Mouse (Mus musculus) liver, embryonic 14.5 days (tissue): ENCODE results near the gene Lrig1. TPM values are rescaled to one million over a fixed set of nuclear protein-coding genes. Genes with fewer than 3 reads are reported as not detected.
A peak's percentile ranks its signal among the peaks of the same experiment; 100 is the strongest.

Source experiments
- ATAC-seq: fragments of 200-750 bp; cut with Nextera tagmentation; 2 replicates; pipeline ENCODE4 v1.8.0; 2017; ENCODE audit warnings: moderate number of reproducible peaks, mild to moderate bottlenecking, moderate library complexity; ENCODE audit not compliant: insufficient read depth
- DNase-seq, 3 experiments: peaks; one replicate each; pipeline ENCODE4 v3.0.0-alpha.2; 2012 to 2013; ENCODE audit warnings: low read depth in 3 of 3, low spot score in 3 of 3
- H3K27ac ChIP-seq: fragments of 300-500 bp; sonication (generic); 2 replicates; pipeline ENCODE4 v1.5.1; 2014; ENCODE audit warnings: moderate library complexity, mild to moderate bottlenecking, control low read depth, inconsistent platforms
- H3K27me3 ChIP-seq: fragments of 300-500 bp; sonication (generic); 2 replicates; pipeline ENCODE4 v1.6.1; 2014; ENCODE audit warnings: mild to moderate bottlenecking, low read length, moderate library complexity; ENCODE audit not compliant: control insufficient read depth, insufficient read depth
- H3K36me3 ChIP-seq: fragments of 300-500 bp; sonication (generic); replicated peaks from 2 replicates; pipeline ENCODE4 v1.6.1; 2014; ENCODE audit warnings: low read depth; ENCODE audit not compliant: control insufficient read depth, insufficient read depth
- H3K4me1 ChIP-seq, 2 experiments: fragments of 200-500 bp in 1 of 2; fragments of 300-500 bp in 1 of 2; sonication (generic) in 1 of 2; replicated peaks; 2 replicates each; pipeline ENCODE4 v1.6.1; 2012 to 2014; ENCODE audit warnings: antibody characterized with exemption in 1 of 2, inconsistent platforms in 1 of 2, low read length in 1 of 2; ENCODE audit not compliant: control insufficient read depth in 2 of 2, insufficient read depth in 2 of 2
- H3K4me2 ChIP-seq: fragments of 300-500 bp; sonication (generic); 2 replicates; pipeline ENCODE4 v1.6.1; 2014; ENCODE audit warnings: low read depth, mild to moderate bottlenecking, control low read depth, moderate library complexity
- H3K4me3 ChIP-seq, 2 experiments: fragments of 200-500 bp in 1 of 2; fragments of 300-500 bp in 1 of 2; sonication (generic) in 1 of 2; 2 replicates each; pipeline ENCODE4 v1.5.1; 2012 to 2014; ENCODE audit warnings: low read depth in 2 of 2, low read length in 2 of 2, mild to moderate bottlenecking in 2 of 2, control low read depth in 1 of 2, inconsistent platforms in 1 of 2, moderate library complexity in 1 of 2; ENCODE audit not compliant: insufficient read depth in 1 of 2
- H3K9ac ChIP-seq: fragments of 300-500 bp; sonication (generic); replicated peaks from 2 replicates; pipeline ENCODE4 v1.6.1; 2014; ENCODE audit warnings: mild to moderate bottlenecking, control low read depth, moderate library complexity
- H3K9me3 ChIP-seq: fragments of 300-500 bp; sonication (generic); 2 replicates; pipeline ENCODE4 v1.6.1; 2016; ENCODE audit warnings: low read length, mixed read lengths; ENCODE audit not compliant: control insufficient read depth
- CTCF ChIP-seq: IDR thresholded peaks from 2 replicates; pipeline ENCODE4 v1.5.1; 2016; ENCODE audit warnings: antibody characterized with exemption, low read depth, control low read depth
- EP300 ChIP-seq: IDR thresholded peaks from 2 replicates; pipeline ENCODE4 v1.6.1; 2016; ENCODE audit warnings: antibody characterized with exemption, low read depth
- WGBS: fragments of 180-500 bp; shearing (Covaris S2); extraction: QIAGEN DNeasy Blood & Tissue Kit; methylation state at CpG from one replicate; pipeline ENCODE4 v1.1.7; 2014; ENCODE audit not compliant: insufficient replicate concordance; 5-methylcytosine and 5-hydroxymethylcytosine counted together
- polyA plus RNA-seq, 2 experiments: library from polyadenylated mRNA; depleted of rRNA in 1 of 2; stranded (reverse) in 1 of 2; unstranded in 1 of 2; fragments of >200 nt; fragmentation: Nextera tagmentation in 1 of 2; extraction: Ambion mirVana in 1 of 2; gene quantifications; 2 replicates each; pipeline versions ENCODE4 v1.2.1 to v1.2.3; 2012 to 2014

Lrig1 gene
- polyA plus RNA-seq, 2 experiments = 2.7 to 2.8 TPM

- no peaks in the 10 kb centered on the region for H3K4me1 ChIP-seq
Measured at GRCm38 (mm10) chr6:94626807-94627206, 73.2 kb downstream of the Lrig1 start.

DNA sequence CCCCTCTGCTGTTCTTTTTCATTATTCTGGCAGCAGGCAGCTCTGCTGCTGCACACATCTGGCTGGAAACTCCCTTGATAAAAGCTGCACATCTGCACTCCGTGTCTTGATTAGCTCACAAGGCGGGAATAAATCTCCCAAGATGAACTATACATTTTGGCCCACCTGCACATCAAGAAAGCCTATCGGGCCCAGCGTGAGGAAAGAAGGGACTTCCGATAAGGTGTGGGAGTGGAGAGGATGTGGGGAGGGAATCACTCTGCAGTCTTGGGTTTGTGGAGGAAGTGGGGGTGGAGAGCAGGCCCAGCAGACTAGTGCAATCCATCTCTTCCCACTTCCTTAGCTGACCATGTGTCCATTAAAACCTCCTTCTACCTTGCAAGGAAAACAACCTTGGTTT, 74.1 kb downstream of the Lrig1 start:
- H3K4me2 ChIP-seq = no peak overlapping the region
- H3K9me3 ChIP-seq = no peaks in the 10 kb centered on the region
- WGBS = 30% methylated on average over 5 of the region's 5 CpGs
- ATAC-seq (no peak), DNase-seq (no peak)
- TF ChIP-seq EP300 (no peak), CTCF (no peak)
- no peak overlapping the region for H3K27ac ChIP-seq
- no peak overlapping the region for H3K9ac ChIP-seq
- no peaks in the 10 kb centered on the region for H3K36me3 ChIP-seq
- H3K4me3 ChIP-seq = no peak overlapping the region
- H3K4me1 ChIP-seq = no peaks in the 10 kb centered on the region
- no peaks in the 10 kb centered on the region for H3K27me3 ChIP-seq

More at GRCm38 (mm10) chr6:94626807-94627206, 73.2 kb downstream of the Lrig1 start:
- ATAC-seq (no peak), DNase-seq (no peak)
- WGBS = 38% methylated on average over 2 of the region's 2 CpGs
- no peaks in the 10 kb centered on the region for H3K27me3 ChIP-seq
- TF ChIP-seq EP300 (no peak), CTCF (no peak)
- H3K9me3 ChIP-seq = no peaks in the 10 kb centered on the region
- H3K36me3 ChIP-seq = no peaks in the 10 kb centered on the region
- H3K4me2 ChIP-seq = no peak overlapping the region
- no peak overlapping the region for H3K27ac ChIP-seq
- H3K4me3 ChIP-seq = no peak overlapping the region
- no peak overlapping the region for H3K9ac ChIP-seq

DNA sequence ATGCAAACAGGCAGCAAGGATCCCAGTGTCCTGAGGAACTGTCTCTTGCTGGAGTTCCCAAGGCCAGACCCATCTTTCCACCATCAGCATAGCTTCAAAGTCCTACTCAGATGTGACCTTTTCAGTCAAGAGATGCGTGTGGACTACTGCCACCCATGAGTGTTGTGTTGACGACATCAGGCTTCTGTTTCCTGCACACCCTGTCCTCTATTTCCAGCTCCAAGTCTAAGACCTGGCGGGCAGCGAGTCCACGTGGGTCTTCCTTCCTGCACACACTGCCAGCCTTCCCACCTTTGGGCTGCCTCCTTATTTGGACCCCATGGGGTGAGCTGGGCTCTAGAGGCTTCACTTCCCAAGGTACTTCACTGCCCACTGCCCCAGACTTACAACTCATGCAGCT, 75.4 kb downstream of the Lrig1 start:
- Histone ChIP-seq H3K4me1 (no peaks in the 10 kb centered on the region), H3K27ac (no peak overlapping the region), H3K4me3 (no peak overlapping the region), H3K4me2 (no peak overlapping the region), H3K9me3 (no peaks in the 10 kb centered on the region), H3K27me3 (no peaks in the 10 kb centered on the region), H3K36me3 (no peaks in the 10 kb centered on the region), H3K9ac (no peak overlapping the region)
- no peak for TF ChIP-seq CTCF
- no peak for TF ChIP-seq EP300
- no peak for ATAC-seq
- DNase-seq = no peak
- 63% methylated on average over 5 of the region's 5 CpGs for WGBS

- H3K27ac ChIP-seq = no peak overlapping the region
- no peak overlapping the region for H3K4me2 ChIP-seq
- no peaks in the 10 kb centered on the region for H3K4me1 ChIP-seq
- ATAC-seq = no peak
- H3K27me3 ChIP-seq = no peaks in the 10 kb centered on the region
- no peak overlapping the region for H3K4me3 ChIP-seq
- DNase-seq = no peak
- 52% methylated on average over 4 of the region's 4 CpGs for WGBS
- no peaks in the 10 kb centered on the region for H3K36me3 ChIP-seq
- TF ChIP-seq EP300 (no peak), CTCF (peak; percentile 79)
- no peak overlapping the region for H3K9ac ChIP-seq
- no peaks in the 10 kb centered on the region for H3K9me3 ChIP-seq
Measured at GRCm38 (mm10) chr6:94622983-94623382, 77.0 kb downstream of the Lrig1 start.

DNA sequence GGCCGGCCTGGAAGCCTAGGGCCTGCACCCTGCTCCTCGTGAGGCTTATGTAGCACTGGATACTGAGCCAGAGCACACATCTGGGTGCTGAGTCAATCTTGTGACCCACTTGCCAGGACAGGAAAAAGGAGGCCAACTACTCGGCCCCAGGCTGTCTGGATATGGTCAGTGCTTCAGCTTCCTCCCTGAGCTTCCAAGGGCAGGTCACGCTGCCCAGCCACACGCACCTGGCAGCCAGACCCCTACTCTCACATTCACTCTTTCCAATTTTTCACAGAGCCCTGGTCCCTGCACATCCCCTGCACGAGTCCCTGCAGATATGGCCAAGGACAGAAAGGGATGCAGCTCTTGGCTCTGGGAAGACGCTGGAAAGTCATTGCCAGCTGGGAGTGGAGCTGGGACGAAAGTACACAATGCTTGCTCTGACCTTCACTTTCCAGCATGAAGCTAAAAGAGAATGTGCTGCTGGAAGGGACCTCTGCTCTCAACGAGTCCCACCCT, 79.1 kb downstream of the Lrig1 start:
- 69% methylated on average over 9 of the region's 9 CpGs for WGBS
- no peak for DNase-seq
- H3K9me3 ChIP-seq = no peaks in the 10 kb centered on the region
- TF ChIP-seq EP300 (no peak), CTCF (no peak)
- no peak for ATAC-seq
- H3K4me2 ChIP-seq = no peak overlapping the region
- H3K4me3 ChIP-seq = no peak overlapping the region
- no peaks in the 10 kb centered on the region for H3K27me3 ChIP-seq
- no peaks in the 10 kb centered on the region for H3K36me3 ChIP-seq
- no peak overlapping the region for H3K9ac ChIP-seq
- H3K27ac ChIP-seq = no peak overlapping the region
- H3K4me1 ChIP-seq = no peaks in the 10 kb centered on the region
